Mouse (Mus musculus) T-helper 2 cell (primary cell): ENCODE measurements at regions not wholly inside any gene's neighbourhood (a gene's known extent, or its start where the extent isn't known, plus 50 kb on each side); places are given as distances from the start of the nearest gene placed in this dataset.

ENCODE experiments used
- in situ Hi-C: fragments of 300-600 bp; cut with MboI, MseI; formaldehyde crosslinking; loops from one replicate; pipeline ENCODE4 v1.15.1; 2025; ENCODE audit warnings: high pct_unique_total_duplicates

GRCm38 (mm10) chr11:109088488-109089252, 55.5 kb downstream of the E030025P04Rik start:
- in situ Hi-C loops = no loop called here

GRCm38 (mm10) chr11:109081957-109082356, 62.2 kb downstream of the E030025P04Rik start:
- in situ Hi-C loops = no loop called here

- in situ Hi-C loops = no loop called here
These were observed 62.7 kb downstream of the E030025P04Rik start for GRCm38 (mm10) chr11:109081454-109081853.

GRCm38 (mm10) chr11:109080847-109081415, 63.2 kb downstream of the E030025P04Rik start:
- in situ Hi-C loops = no loop called here

GRCm38 (mm10) chr11:109079466-109079865, 64.7 kb downstream of the E030025P04Rik start:
- in situ Hi-C loops = no loop called here

GRCm38 (mm10) chr11:109076587-109077417, 67.4 kb downstream of the E030025P04Rik start:
- in situ Hi-C loops = no loop called here

- in situ Hi-C loops = no loop called here
These were observed 72.8 kb downstream of the E030025P04Rik start for GRCm38 (mm10) chr11:109071340-109071739.

GRCm38 (mm10) chr11:109070412-109070811, 73.8 kb downstream of the E030025P04Rik start:
- in situ Hi-C loops = no loop called here

GRCm38 (mm10) chr11:109069326-109069709, 74.9 kb downstream of the E030025P04Rik start:
- in situ Hi-C loops = loop anchor here (10.0 kb wide), 2 partner anchors 115 to 1075 kb away; no protein-coding TSS in a partner anchor

GRCm38 (mm10) chr11:109068371-109069325, 75.5 kb downstream of the E030025P04Rik start:
- in situ Hi-C loops = loop anchor here (10.0 kb wide), 2 partner anchors 114 to 1076 kb away; no protein-coding TSS in a partner anchor

- in situ Hi-C loops = loop anchor here (10.0 kb wide), 2 partner anchors 113 to 1077 kb away; no protein-coding TSS in a partner anchor
These were observed 76.4 kb downstream of the E030025P04Rik start for GRCm38 (mm10) chr11:109067733-109068132.

GRCm38 (mm10) chr11:109061971-109062370, 82.2 kb downstream of the E030025P04Rik start:
- in situ Hi-C loops = loop anchor here (10.0 kb wide), 2 partner anchors 107 to 1083 kb away; no protein-coding TSS in a partner anchor

- in situ Hi-C loops = loop anchor here (10.0 kb wide), 2 partner anchors 106 to 1084 kb away; no protein-coding TSS in a partner anchor
These were observed 83.7 kb downstream of the E030025P04Rik start for GRCm38 (mm10) chr11:109060527-109060908.

GRCm38 (mm10) chr11:109059863-109060526, 84.2 kb downstream of the E030025P04Rik start:
- in situ Hi-C loops = loop anchor here (10.0 kb wide), 2 partner anchors 105 to 1085 kb away; no protein-coding TSS in a partner anchor

GRCm38 (mm10) chr11:109058021-109058420, 86.1 kb downstream of the E030025P04Rik start:
- in situ Hi-C loops = no loop called here

GRCm38 (mm10) chr11:109048257-109049101, 95.7 kb downstream of the E030025P04Rik start:
- in situ Hi-C loops = loop anchor here (10.0 to 25.0 kb wide), 2 partner anchors 64 to 586 kb away; no protein-coding TSS in a partner anchor

GRCm38 (mm10) chr11:109047483-109048110, 96.6 kb downstream of the E030025P04Rik start:
- in situ Hi-C loops = loop anchor here (10.0 to 25.0 kb wide), 2 partner anchors 63 to 585 kb away; no protein-coding TSS in a partner anchor

- in situ Hi-C loops = loop anchor here (10.0 to 25.0 kb wide), 2 partner anchors 62 to 584 kb away; no protein-coding TSS in a partner anchor
These were observed 97.7 kb downstream of the E030025P04Rik start for GRCm38 (mm10) chr11:109046446-109046845.
